Mouse (Mus musculus) heart, embryonic 12.5 days (tissue): ENCODE measurements around the gene Nhsl2. TPM values are rescaled to one million over a fixed set of nuclear protein-coding genes. Genes with fewer than 3 reads are reported as not detected.
"Not testable (repeated sequence)": the region's sequence is repeated elsewhere in the genome, so short reads cannot be mapped to it uniquely, and the experiment has no call there.

ENCODE experiments used
- ATAC-seq: fragments of 200-750 bp; cut with Nextera tagmentation; 2 replicates; pipeline ENCODE4 v1.8.0; 2017; ENCODE audit warnings: moderate TSS enrichment, moderate library complexity; ENCODE audit not compliant: insufficient number of reproducible peaks, low FRiP score
- H3K27ac ChIP-seq: fragments of 300-500 bp; sonication (generic); 2 replicates; pipeline ENCODE4 v1.5.1; 2016; ENCODE audit warnings: mild to moderate bottlenecking, moderate library complexity; ENCODE audit not compliant: poor library complexity, severe bottlenecking
- H3K27me3 ChIP-seq: fragments of 300-500 bp; sonication (generic); replicated peaks from 2 replicates; pipeline ENCODE4 v1.6.1; 2016; ENCODE audit warnings: mild to moderate bottlenecking, moderate library complexity
- H3K36me3 ChIP-seq: fragments of 300-500 bp; sonication (generic); 2 replicates; pipeline ENCODE4 v1.6.1; 2016; ENCODE audit warnings: mild to moderate bottlenecking, moderate library complexity
- H3K4me1 ChIP-seq: fragments of 300-500 bp; sonication (generic); replicated peaks from 2 replicates; pipeline ENCODE4 v1.6.1; 2016; ENCODE audit warnings: mild to moderate bottlenecking
- H3K4me2 ChIP-seq: fragments of 300-500 bp; sonication (generic); 2 replicates; pipeline ENCODE4 v1.6.1; 2016; ENCODE audit warnings: mild to moderate bottlenecking, moderate library complexity
- H3K4me3 ChIP-seq: fragments of 300-500 bp; sonication (generic); 2 replicates; pipeline ENCODE4 v1.5.1; 2016; ENCODE audit warnings: mild to moderate bottlenecking
- H3K9ac ChIP-seq: fragments of 300-500 bp; sonication (generic); 2 replicates; pipeline ENCODE4 v1.6.1; 2016; ENCODE audit warnings: mild to moderate bottlenecking, moderate library complexity
- H3K9me3 ChIP-seq: fragments of 300-500 bp; sonication (generic); replicated peaks from 2 replicates; pipeline ENCODE4 v1.6.1; 2016; ENCODE audit warnings: mild to moderate bottlenecking, moderate library complexity
- WGBS: fragments of 180-500 bp; shearing (Covaris S2); methylation state at CpG from one replicate; pipeline ENCODE4 v1.1.7; 2016; 5-methylcytosine and 5-hydroxymethylcytosine counted together
- polyA plus RNA-seq: library from polyadenylated mRNA; unstranded; fragments of >200 nt; fragmentation: Nextera tagmentation; extraction: Ambion mirVana; gene quantifications from 2 replicates; pipeline ENCODE4 v1.2.1, GENCODE M21; 2016

Nhsl2 gene
- polyA plus RNA-seq, 1 experiment from 2014 or later = 25.5 TPM

DNA sequence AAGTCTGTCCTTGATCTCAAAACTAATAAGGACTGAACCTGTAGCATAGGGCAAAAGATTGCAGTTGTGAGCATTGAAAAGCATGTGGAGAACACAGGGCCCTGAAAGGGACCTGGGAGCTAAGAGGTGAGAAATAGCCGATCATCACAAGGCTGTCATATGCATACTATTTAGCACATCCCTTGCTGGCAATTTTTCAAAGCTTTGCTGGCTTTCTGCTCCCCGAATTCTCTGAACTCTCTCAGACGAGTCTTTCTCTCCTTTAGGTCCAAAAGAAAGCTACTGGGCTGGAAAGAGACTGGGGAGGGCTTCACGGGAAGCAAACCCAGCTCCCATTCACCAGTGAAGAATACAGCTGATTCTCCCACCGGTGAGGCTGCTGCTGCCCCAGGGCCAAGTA is 233.2 kb downstream of the Nhsl2 start:
- 0 out of 2 replicates have a peak, but pooled peaks cover 10% of the 10 kb centered on the region for H3K27me3 ChIP-seq
- no peak overlapping the region for H3K4me2 ChIP-seq
- H3K36me3 ChIP-seq = peaks cover 43% of the 10 kb centered on the region
- H3K27ac ChIP-seq = no peak overlapping the region
- no peaks in the 10 kb centered on the region for H3K4me1 ChIP-seq
- ATAC-seq = no peak
- 52% methylated on average over 5 of the region's 5 CpGs for WGBS
- H3K4me3 ChIP-seq = no peak overlapping the region
- no peaks in the 10 kb centered on the region for H3K9me3 ChIP-seq
- H3K9ac ChIP-seq = no peak overlapping the region

DNA sequence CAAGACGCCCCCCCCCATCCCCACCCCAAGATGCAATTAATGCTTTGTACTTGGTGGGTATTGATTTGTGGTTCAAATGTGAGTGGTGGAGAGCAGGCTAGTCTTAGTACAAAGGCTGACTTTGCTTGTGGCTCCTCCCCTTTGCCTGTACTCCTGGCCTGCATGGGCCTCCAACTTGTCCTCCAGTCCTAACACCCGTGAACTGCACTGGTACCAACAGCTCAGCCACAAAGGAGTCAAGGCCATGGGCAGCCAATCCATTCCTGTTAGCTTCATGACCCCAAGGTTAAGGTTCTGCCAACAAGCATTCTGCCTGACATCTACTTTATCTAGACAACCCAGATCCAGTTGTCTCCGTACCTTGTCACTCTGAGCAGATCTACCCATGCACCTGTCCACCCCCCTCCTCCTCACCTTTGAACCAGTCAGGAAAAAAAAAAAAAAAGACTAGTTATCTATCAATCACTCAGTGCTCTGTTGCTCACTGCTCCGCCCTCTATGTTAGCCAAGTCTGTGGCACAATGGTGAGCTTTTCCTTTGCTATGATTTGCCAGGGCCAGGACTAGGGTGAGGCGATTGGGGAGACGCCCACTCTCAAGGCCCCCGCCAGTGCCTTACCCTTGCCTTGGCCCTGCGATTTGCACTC is 236.7 kb downstream of the Nhsl2 start:
- WGBS = 77% methylated on average over 8 of the region's 8 CpGs
- Histone ChIP-seq H3K9ac (no peak overlapping the region), H3K27ac (no peak overlapping the region), H3K36me3 (peaks cover 17% of the 10 kb centered on the region), H3K27me3 (0 out of 2 replicates have a peak, but pooled peaks cover 10% of the 10 kb centered on the region), H3K4me1 (no peaks in the 10 kb centered on the region), H3K4me3 (no peak overlapping the region), H3K9me3 (no peaks in the 10 kb centered on the region), H3K4me2 (no peak overlapping the region)
- no peak for ATAC-seq

DNA sequence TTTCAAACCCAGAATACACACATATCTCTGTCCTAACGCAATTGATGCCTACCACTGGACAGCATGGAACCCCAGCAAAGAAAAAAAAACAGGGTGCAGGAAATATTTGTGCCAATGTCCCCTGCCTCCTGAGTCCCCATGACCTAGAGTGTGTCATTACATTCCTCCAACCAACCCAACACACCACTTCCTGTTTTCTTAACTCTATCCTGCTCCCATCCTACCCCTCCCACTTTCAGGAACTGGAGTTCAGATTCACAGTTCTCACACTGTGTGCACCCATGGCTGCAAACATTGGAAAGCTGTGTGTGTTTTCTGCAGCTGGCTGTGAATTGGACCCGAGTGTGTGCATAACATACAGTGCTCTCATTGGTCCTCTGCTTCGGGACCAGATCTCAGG is 241.4 kb downstream of the Nhsl2 start:
- no peak for ATAC-seq
- WGBS = 61% methylated on average over 3 of the region's 3 CpGs
- no peak overlapping the region for H3K4me2 ChIP-seq
- 0 out of 2 replicates have a peak, but pooled peaks cover 7% of the 10 kb centered on the region for H3K27me3 ChIP-seq
- H3K9ac ChIP-seq = no peak overlapping the region
- no peak overlapping the region for H3K4me3 ChIP-seq
- no peak overlapping the region for H3K27ac ChIP-seq
- H3K9me3 ChIP-seq = no peaks in the 10 kb centered on the region
- no peaks in the 10 kb centered on the region for H3K4me1 ChIP-seq
- no peaks in the 10 kb centered on the region for H3K36me3 ChIP-seq

DNA sequence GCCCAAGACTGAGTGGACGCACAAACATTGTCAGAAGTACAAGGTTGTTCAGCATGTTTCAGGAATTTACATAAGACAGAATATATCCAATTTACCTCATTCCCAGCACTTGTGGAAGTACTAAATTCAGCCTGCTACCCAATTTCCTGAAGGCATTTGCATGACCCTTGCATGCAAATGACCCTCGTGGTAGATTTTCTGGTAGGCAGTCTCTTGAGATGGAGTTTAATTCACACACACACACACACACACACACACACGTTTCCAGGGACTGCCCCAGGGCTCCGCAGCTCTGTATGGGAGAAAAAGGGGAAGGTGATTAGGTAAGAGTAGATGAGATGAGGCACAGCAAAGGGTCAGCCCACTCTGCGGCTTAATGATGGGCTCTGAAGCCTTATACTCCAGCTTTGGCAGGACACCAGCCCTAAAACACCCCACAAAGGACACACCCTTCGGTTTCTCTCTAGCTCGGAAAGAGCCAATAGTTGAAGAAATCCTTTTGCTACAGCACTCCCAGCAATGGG is 245.3 kb downstream of the Nhsl2 start:
- H3K9ac ChIP-seq = no peak overlapping the region
- H3K9me3 ChIP-seq = no peaks in the 10 kb centered on the region
- WGBS = 79% methylated on average over 7 of the region's 7 CpGs
- H3K4me2 ChIP-seq = no peak overlapping the region
- H3K27ac ChIP-seq = no peak overlapping the region
- ATAC-seq = no peak
- H3K4me3 ChIP-seq = no peak overlapping the region
- H3K36me3 ChIP-seq = no peaks in the 10 kb centered on the region
- H3K4me1 ChIP-seq = no peaks in the 10 kb centered on the region
- no peaks in the 10 kb centered on the region for H3K27me3 ChIP-seq

DNA sequence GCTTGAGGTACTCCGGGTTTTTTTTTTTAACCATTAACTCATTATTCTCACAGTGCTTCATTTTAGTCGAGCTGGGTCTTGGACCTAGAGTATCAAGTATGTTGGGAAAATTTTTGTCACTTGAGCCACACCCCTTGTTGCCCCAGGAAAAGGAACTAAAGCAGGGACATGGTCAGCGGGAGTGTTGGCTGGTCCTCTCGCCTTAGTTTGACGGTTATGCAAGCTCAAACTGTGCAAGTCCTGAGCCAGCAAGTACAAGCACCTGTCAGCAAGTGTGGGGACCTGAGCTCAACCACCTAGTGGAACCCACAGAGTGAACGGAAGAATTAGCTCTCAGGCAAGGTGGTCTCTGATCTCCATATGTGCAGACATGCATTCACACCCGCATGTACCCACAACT is 252.7 kb downstream of the Nhsl2 start:
- H3K4me1 ChIP-seq = no peaks in the 10 kb centered on the region
- no peaks in the 10 kb centered on the region for H3K9me3 ChIP-seq
- H3K36me3 ChIP-seq = no peaks in the 10 kb centered on the region
- no peak overlapping the region for H3K9ac ChIP-seq
- no peak for ATAC-seq
- no peaks in the 10 kb centered on the region for H3K27me3 ChIP-seq
- WGBS = 55% methylated on average over 7 of the region's 7 CpGs
- H3K4me3 ChIP-seq = no peak overlapping the region
- no peak overlapping the region for H3K4me2 ChIP-seq
- no peak overlapping the region for H3K27ac ChIP-seq

DNA sequence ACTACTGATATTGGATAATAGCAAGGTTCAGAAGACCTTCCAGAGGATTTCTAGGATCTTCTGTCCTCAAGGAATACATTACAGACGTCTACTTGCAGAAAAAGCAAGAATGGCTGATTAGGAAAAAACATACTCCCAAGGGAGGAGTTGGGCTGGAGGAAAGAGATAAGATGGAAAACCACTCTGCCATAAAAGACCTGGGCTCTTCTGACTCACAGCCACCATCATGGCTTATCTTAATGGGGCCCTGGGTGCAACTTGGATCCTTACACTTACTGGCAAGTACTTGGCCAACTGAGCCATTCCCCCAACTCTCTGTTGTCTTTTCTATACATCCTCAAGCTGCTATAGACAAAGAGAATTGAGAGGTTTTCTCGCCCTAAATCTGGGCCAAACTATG is 254.6 kb downstream of the Nhsl2 start:
- not testable (repeated sequence) for H3K36me3 ChIP-seq, H3K4me3 ChIP-seq, H3K9me3 ChIP-seq, ATAC-seq, H3K27ac ChIP-seq, H3K27me3 ChIP-seq, H3K4me2 ChIP-seq, H3K9ac ChIP-seq, H3K4me1 ChIP-seq
- WGBS = 45% methylated on average over 2 of the region's 2 CpGs

DNA sequence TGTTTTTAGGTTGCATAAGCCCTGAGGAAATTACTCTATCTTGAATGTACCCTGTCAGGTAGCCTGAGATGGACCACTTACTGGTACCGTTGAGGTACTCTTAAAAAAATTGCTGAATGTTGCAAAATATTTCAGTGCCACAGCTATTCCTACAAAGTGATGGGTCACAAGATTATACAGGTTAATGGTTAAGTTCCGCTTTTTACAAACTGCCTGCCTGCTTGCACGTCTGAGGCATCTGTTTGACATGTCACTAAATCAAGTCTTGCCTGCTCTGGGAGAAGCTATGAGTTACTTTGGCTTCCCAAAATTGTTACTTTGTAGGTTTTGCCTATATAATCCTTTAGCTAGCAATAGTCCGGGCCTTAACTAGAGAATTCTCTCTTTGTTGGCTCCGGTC is 260.2 kb downstream of the Nhsl2 start:
- H3K4me3 ChIP-seq, H3K9ac ChIP-seq, H3K36me3 ChIP-seq, H3K4me1 ChIP-seq, H3K4me2 ChIP-seq, H3K27ac ChIP-seq, H3K9me3 ChIP-seq, ATAC-seq, H3K27me3 ChIP-seq: not testable (repeated sequence)
- WGBS = 78% methylated on average over 5 of the region's 5 CpGs

DNA sequence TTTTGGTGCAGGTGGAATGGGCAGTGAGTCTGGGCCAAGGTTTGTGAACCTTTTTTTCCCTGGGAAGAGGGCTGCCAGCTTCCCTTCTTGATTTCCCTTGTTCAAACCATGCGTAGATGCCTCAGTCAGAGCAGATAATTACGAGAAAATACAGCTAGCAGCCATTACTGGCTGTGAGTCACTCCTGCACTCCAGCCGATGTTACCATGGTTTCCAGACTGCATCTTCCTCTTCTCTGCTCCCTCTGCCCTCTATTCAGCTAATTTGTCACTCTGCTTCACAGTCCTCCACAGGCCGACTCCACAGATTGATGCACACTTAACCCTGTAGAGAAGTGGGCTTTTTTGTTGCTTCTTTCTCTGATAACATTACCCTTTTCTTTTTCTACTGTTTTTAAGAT is 266.5 kb downstream of the Nhsl2 start:
- Histone ChIP-seq H3K4me1 (peaks cover 5% of the 10 kb centered on the region; the same call in 1 of the 2 replicates), H3K9ac (no peak overlapping the region), H3K4me3 (no peak overlapping the region), H3K9me3 (no peaks in the 10 kb centered on the region), H3K27ac (no peak overlapping the region), H3K27me3 (0 out of 2 replicates have a peak, but pooled peaks cover 4% of the 10 kb centered on the region), H3K36me3 (no peaks in the 10 kb centered on the region), H3K4me2 (no peak overlapping the region)
- no peak for ATAC-seq
- 45% methylated on average over 4 of the region's 4 CpGs for WGBS

DNA sequence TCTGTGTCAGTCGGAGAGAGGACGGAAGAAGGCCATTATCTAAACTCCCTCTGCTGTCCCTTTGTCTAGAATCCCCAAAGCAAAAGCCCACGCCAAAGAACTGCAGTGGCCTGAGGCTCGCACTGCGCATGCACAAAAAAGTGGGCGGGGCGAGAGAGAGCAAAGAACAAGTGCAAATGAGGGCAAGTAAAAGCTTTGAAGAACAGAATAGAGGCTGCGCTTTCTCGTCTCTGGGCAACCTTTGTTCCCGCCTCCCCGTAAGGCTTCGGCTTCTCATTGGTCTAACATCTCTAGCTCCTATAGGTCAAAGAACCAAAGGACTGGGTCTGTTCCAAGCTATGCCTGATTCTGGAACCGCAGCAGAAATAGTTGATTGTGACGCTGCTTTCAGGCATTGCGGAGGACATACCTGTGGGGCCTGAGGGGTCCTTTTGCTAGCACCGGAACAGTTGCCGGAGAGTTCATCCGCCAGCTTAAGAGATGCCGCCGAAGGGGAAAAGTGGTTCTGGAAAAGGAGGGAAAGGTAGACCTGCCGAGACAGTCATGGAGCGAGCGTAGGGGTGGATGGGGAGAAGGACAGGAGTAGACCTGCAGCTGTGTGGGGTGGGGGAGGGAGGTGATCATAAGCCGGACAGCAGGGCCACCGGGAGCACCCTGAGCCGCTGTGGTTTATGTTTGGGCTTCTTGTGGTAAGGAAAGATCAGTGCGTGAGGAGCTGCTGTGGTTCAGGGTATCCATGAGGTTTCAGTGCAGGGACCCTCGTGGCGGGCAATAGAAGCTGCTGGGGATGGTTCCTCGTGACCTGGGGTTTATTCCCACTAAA is 270.1 kb downstream of the Nhsl2 start, which contains the start of gene Pin4:
Pin4 (plus strand) TSS at position 406 of the 823 bp plus-strand sequence.
- Histone ChIP-seq H3K9ac (peak within 1 kb of the TSS; percentile 79), H3K4me2 (peak within 1 kb of the TSS; percentile 79), H3K27ac (no peak within 1 kb of the TSS), H3K27me3 (no peaks in the 10 kb centered on the region), H3K9me3 (no peaks in the 10 kb centered on the region), H3K36me3 (peaks cover 16% of the 10 kb centered on the region), H3K4me3 (peak within 1 kb of the TSS; percentile 79), H3K4me1 (peaks cover 5% of the 10 kb centered on the region; the same call in 1 of the 2 replicates)
- peak; percentile 99 for ATAC-seq
- WGBS = 12% methylated on average over 30 of the region's 30 CpGs

DNA sequence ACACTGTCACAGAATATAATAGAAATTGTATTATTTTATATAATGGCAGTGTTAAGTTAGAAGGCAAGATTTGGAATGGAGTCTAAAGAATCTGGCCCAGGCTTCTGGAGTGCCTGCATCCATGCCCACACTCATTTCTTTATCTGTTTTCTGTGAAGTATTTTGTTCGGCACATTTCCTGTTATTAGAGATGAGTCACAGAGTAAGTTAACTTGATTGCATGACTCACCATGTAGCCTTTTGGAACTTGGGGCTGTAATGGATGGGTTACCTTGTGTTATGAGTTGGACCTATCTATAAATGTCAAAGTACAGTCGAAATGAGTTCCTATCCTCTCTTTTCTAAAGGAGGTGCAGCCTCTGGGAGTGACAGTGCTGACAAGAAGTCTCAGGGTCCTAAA is 272.1 kb downstream of the Nhsl2 start:
- Histone ChIP-seq H3K27ac (no peak overlapping the region), H3K4me1 (peaks cover 5% of the 10 kb centered on the region; the same call in 1 of the 2 replicates), H3K9ac (no peak overlapping the region), H3K4me2 (no peak overlapping the region), H3K9me3 (no peaks in the 10 kb centered on the region), H3K27me3 (no peaks in the 10 kb centered on the region), H3K36me3 (peaks cover 31% of the 10 kb centered on the region), H3K4me3 (no peak overlapping the region)
- ATAC-seq = no peak
- WGBS = 79% methylated on average over 2 of the region's 2 CpGs

DNA sequence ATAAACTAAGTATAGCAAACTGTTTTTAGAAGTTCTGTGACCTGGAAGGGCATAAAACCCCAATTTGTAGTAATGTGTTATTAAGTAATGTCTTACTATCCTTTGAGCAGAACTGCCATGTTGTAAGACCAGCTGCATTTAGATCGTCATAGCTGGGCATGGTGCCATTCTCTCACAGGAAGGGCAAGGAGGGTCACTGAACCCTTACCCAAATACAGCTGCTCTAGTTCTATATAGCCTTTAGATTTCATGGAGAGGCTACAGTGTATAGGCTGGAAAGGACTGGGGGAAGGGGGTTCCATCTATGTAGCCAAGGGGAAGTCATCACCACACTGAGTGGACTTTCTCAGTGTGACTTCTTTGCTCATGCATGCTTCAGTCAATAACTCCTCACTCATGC is 292.0 kb downstream of the Nhsl2 start:
- no peak overlapping the region for H3K4me3 ChIP-seq
- ATAC-seq = no peak
- H3K9me3 ChIP-seq = no peaks in the 10 kb centered on the region
- no peak overlapping the region for H3K9ac ChIP-seq
- no peaks in the 10 kb centered on the region for H3K27me3 ChIP-seq
- WGBS = 88% methylated on average over 1 of the region's 1 CpGs
- H3K4me1 ChIP-seq = no peaks in the 10 kb centered on the region
- H3K36me3 ChIP-seq = peaks cover 34% of the 10 kb centered on the region
- H3K4me2 ChIP-seq = no peak overlapping the region
- no peak overlapping the region for H3K27ac ChIP-seq
